Mouse (Mus musculus) layer of hippocampus, adult 18-20 months (tissue): ENCODE data around the gene Serhl. TPM values are rescaled to one million over a fixed set of nuclear protein-coding genes. Genes with fewer than 3 reads are reported as not detected.

Experiments
- DNase-seq, 2 experiments: peaks; one replicate each; pipeline ENCODE4 v3.0.0; 2022; ENCODE audit warnings: low spot score in 2 of 2
- total RNA-seq, 2 experiments: library from RNA; stranded (reverse); gene quantifications; 2 replicates each; pipeline ENCODE4 v1.2.3; 2021

The Serhl gene
- total RNA-seq, 2 experiments from 2014 or later: 8.5 to 10.6 TPM

GRCm38 (mm10) chr15:83083530-83083929 lies 5.8 kb upstream of the Serhl start:
- peak in 1 of 2 experiments; percentile 49 for DNase-seq

- peak in 1 of 2 experiments; percentile 54 for DNase-seq
Observed at GRCm38 (mm10) chr15:83084022-83084640, 5.2 kb upstream of the Serhl start.

- DNase-seq: peak in 1 of 2 experiments; percentile 31
Observed at GRCm38 (mm10) chr15:83085901-83086300, 3.4 kb upstream of the Serhl start.

- no peak for DNase-seq
Observed at GRCm38 (mm10) chr15:83086636-83087328, 2.5 kb upstream of the Serhl start.

GRCm38 (mm10) chr15:83088495-83089428 lies 544 bp upstream of the Serhl start:
- no peak for DNase-seq

- DNase-seq: no peak
Observed at GRCm38 (mm10) chr15:83090874-83091273, 1.6 kb downstream of the Serhl start.

- no peak for DNase-seq
Observed at GRCm38 (mm10) chr15:83093687-83094086, 4.4 kb downstream of the Serhl start.

- no peak for DNase-seq
Observed at GRCm38 (mm10) chr15:83095950-83096349, 6.6 kb downstream of the Serhl start.

- DNase-seq: peak in 1 of 2 experiments; percentile 49
Observed at GRCm38 (mm10) chr15:83099533-83100331, 10.4 kb downstream of the Serhl start.

GRCm38 (mm10) chr15:83100332-83100662 lies 11.0 kb downstream of the Serhl start:
- no peak for DNase-seq

GRCm38 (mm10) chr15:83103111-83103510 lies 13.8 kb downstream of the Serhl start:
- DNase-seq: no peak

GRCm38 (mm10) chr15:83106426-83106825 lies 17.1 kb downstream of the Serhl start:
- no peak for DNase-seq

- DNase-seq: no peak
Observed at GRCm38 (mm10) chr15:83107814-83108213, 18.5 kb downstream of the Serhl start.

GRCm38 (mm10) chr15:83111290-83111689 lies 22.0 kb downstream of the Serhl start:
- no peak for DNase-seq

- no peak for DNase-seq
Observed at GRCm38 (mm10) chr15:83111874-83112273, 22.6 kb downstream of the Serhl start.

- DNase-seq: peak; percentile 48 to 74
Observed at GRCm38 (mm10) chr15:83112898-83113297, 23.6 kb downstream of the Serhl start.

GRCm38 (mm10) chr15:83114106-83114505 lies 24.8 kb downstream of the Serhl start:
- no peak for DNase-seq

GRCm38 (mm10) chr15:83115071-83115470 lies 25.8 kb downstream of the Serhl start:
- no peak for DNase-seq

- DNase-seq: peak; percentile 56 to 78
Observed at GRCm38 (mm10) chr15:83118360-83118759, 29.1 kb downstream of the Serhl start.

- peak; percentile 43 to 80 for DNase-seq
Observed at GRCm38 (mm10) chr15:83121709-83122565, 32.6 kb downstream of the Serhl start.
